Mouse (Mus musculus): ENCODE measurements at regions not wholly inside any gene's neighbourhood (a gene's known extent, or its start where the extent isn't known, plus 50 kb on each side); places are given as distances from the start of the nearest gene placed in this dataset.

GRCm38 (mm10) chr3:130841755-130842154, 111.6 kb upstream of the Rpl34 start:
- TF ChIP-seq CTCF (IDR thresholded peaks at IDR 0.05; ENCODE audit: borderline replicate concordance, insufficient read depth, low read depth, low read length) = no peak
- TF ChIP-seq POLR2A (IDR thresholded peaks at IDR 0.05; ENCODE audit: borderline replicate concordance, insufficient read depth, low read length) = no peak
- Histone ChIP-seq H3K27me3 (ENCODE audit: control insufficient read depth, insufficient read depth, low read length) (no peaks in the 10 kb centered on the region), H3K27ac (ENCODE audit: insufficient read depth, low read length) (no peak overlapping the region), H3K4me1 (ENCODE audit: control insufficient read depth, insufficient read depth, low read length) (no peaks in the 10 kb centered on the region), H3K4me3 (replicated peaks; ENCODE audit: insufficient read depth, low read depth, low read length) (no peak overlapping the region)
- no peak for DNase-seq
- 78% methylated on average over 1 of the region's 1 CpGs for WGBS

- DNase-seq = no peak
- WGBS = 75% methylated on average over 8 of the region's 9 CpGs
- Histone ChIP-seq H3K4me3 (replicated peaks; ENCODE audit: insufficient read depth, low read depth, low read length) (no peak overlapping the region), H3K27me3 (ENCODE audit: control insufficient read depth, insufficient read depth, low read length) (no peaks in the 10 kb centered on the region), H3K4me1 (ENCODE audit: control insufficient read depth, insufficient read depth, low read length) (no peaks in the 10 kb centered on the region), H3K27ac (ENCODE audit: insufficient read depth, low read length) (no peak overlapping the region)
- TF ChIP-seq CTCF (IDR thresholded peaks at IDR 0.05; ENCODE audit: borderline replicate concordance, insufficient read depth, low read depth, low read length) (no peak), POLR2A (IDR thresholded peaks at IDR 0.05; ENCODE audit: borderline replicate concordance, insufficient read depth, low read length) (no peak)
Observed at GRCm38 (mm10) chr3:130839924-130840440, 109.8 kb upstream of the Rpl34 start.

GRCm38 (mm10) chr3:130838626-130839422, 108.6 kb upstream of the Rpl34 start:
- TF ChIP-seq CTCF (IDR thresholded peaks at IDR 0.05; ENCODE audit: borderline replicate concordance, insufficient read depth, low read depth, low read length) (no peak), POLR2A (IDR thresholded peaks at IDR 0.05; ENCODE audit: borderline replicate concordance, insufficient read depth, low read length) (no peak)

GRCm38 (mm10) chr3:130833722-130834121, 103.5 kb upstream of the Rpl34 start:
- Histone ChIP-seq H3K4me3 (replicated peaks; ENCODE audit: insufficient read depth, low read depth, low read length) (no peak overlapping the region), H3K27ac (ENCODE audit: insufficient read depth, low read length) (0 out of 2 replicates have a peak overlapping the region, but pooled peaks have one; percentile 6), H3K4me1 (ENCODE audit: control insufficient read depth, insufficient read depth, low read length) (no peaks in the 10 kb centered on the region), H3K27me3 (ENCODE audit: control insufficient read depth, insufficient read depth, low read length) (no peaks in the 10 kb centered on the region)
- WGBS = 62% methylated on average over 5 of the region's 5 CpGs
- TF ChIP-seq POLR2A (IDR thresholded peaks at IDR 0.05; ENCODE audit: borderline replicate concordance, insufficient read depth, low read length) = no peak
- no peak for TF ChIP-seq CTCF (IDR thresholded peaks at IDR 0.05; ENCODE audit: borderline replicate concordance, insufficient read depth, low read depth, low read length)
- DNase-seq = no peak

More at GRCm38 (mm10) chr3:130838626-130839422, 108.6 kb upstream of the Rpl34 start:
- 48% methylated on average over 19 of the region's 19 CpGs for WGBS
- DNase-seq = no peak
- H3K4me1 ChIP-seq (ENCODE audit: control insufficient read depth, insufficient read depth, low read length) = no peaks in the 10 kb centered on the region
- H3K27me3 ChIP-seq (ENCODE audit: control insufficient read depth, insufficient read depth, low read length) = no peaks in the 10 kb centered on the region
- H3K4me3 ChIP-seq (replicated peaks; ENCODE audit: insufficient read depth, low read depth, low read length) = no peak overlapping the region
- H3K27ac ChIP-seq (ENCODE audit: insufficient read depth, low read length) = no peak overlapping the region

DNA sequence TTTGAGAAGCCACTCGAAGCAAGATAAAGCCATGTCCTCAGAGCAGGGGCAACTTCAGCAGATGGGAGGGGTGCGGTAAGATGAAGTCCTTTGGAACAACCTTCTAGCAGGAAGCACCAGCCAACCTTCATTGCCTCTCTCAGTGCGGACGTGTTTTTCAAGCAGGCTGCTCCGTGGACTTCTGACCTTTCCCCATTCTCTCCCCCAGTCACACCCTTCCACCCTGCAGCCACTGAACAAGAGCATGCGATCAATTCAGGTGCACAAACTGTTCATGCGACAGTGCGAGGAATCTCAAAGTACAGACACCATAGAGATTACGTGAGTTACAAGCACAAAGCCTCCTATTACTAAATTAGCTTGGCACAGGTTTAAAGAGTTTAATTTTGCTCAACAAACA, 102.9 kb upstream of the Rpl34 start:
- H3K27ac ChIP-seq (ENCODE audit: insufficient read depth, low read length) = no peak overlapping the region
- 69% methylated on average over 9 of the region's 9 CpGs for WGBS
- TF ChIP-seq POLR2A (IDR thresholded peaks at IDR 0.05; ENCODE audit: borderline replicate concordance, insufficient read depth, low read length) = no peak
- no peak for TF ChIP-seq CTCF (IDR thresholded peaks at IDR 0.05; ENCODE audit: borderline replicate concordance, insufficient read depth, low read depth, low read length)
- DNase-seq = no peak
- no peaks in the 10 kb centered on the region for H3K27me3 ChIP-seq (ENCODE audit: control insufficient read depth, insufficient read depth, low read length)
- no peak overlapping the region for H3K4me3 ChIP-seq (replicated peaks; ENCODE audit: insufficient read depth, low read depth, low read length)
- no peaks in the 10 kb centered on the region for H3K4me1 ChIP-seq (ENCODE audit: control insufficient read depth, insufficient read depth, low read length)

DNA sequence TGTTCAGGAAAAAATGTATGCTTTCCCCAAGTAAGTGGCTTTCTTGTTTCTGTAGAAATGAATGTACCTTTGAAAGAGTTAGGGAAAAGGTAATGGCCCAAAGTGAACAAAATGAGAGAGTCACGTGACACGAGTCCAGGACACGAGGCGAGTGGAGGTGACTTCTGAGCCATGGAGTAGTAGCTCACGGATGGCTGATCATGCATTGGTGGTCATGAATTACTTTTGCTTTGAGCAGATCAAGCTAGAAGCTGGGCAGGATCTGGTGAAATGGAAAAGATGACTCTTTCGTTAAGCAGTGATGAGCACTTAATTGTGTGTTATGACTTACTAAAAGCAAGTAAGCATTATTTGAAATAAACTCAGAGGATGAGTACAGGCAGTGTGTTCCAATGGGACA, 101.6 kb upstream of the Rpl34 start:
- no peak overlapping the region for H3K27ac ChIP-seq (ENCODE audit: insufficient read depth, low read length)
- no peak overlapping the region for H3K4me3 ChIP-seq (replicated peaks; ENCODE audit: insufficient read depth, low read depth, low read length)
- WGBS = 58% methylated on average over 6 of the region's 6 CpGs
- no peak for DNase-seq
- no peaks in the 10 kb centered on the region for H3K4me1 ChIP-seq (ENCODE audit: control insufficient read depth, insufficient read depth, low read length)
- no peak for TF ChIP-seq CTCF (IDR thresholded peaks at IDR 0.05; ENCODE audit: borderline replicate concordance, insufficient read depth, low read depth, low read length)
- no peak for TF ChIP-seq POLR2A (IDR thresholded peaks at IDR 0.05; ENCODE audit: borderline replicate concordance, insufficient read depth, low read length)
- no peaks in the 10 kb centered on the region for H3K27me3 ChIP-seq (ENCODE audit: control insufficient read depth, insufficient read depth, low read length)

DNA sequence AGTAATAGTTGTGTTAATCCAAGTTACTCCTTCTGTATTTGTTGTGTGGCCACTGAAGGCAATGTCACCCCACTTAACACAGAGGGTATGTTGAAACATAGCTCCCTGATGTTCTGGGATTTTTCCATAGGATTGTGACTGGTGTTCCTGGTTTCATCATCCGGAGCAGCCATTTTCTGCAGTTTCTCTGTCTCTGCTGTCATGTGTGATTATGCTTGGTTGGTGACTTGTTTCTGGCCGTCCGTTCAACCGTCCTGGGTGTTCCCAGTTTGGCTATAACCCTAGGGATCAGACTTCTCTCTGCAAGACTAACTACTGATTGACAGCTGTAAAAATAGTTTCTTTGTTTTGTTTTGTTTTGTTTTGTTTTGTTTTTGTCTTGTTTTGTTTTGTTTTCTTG, 98.1 kb upstream of the Rpl34 start:
- 40% methylated on average over 4 of the region's 4 CpGs for WGBS
- Histone ChIP-seq H3K4me1 (ENCODE audit: control insufficient read depth, insufficient read depth, low read length) (no peaks in the 10 kb centered on the region), H3K27ac (ENCODE audit: insufficient read depth, low read length) (no peak overlapping the region), H3K4me3 (replicated peaks; ENCODE audit: insufficient read depth, low read depth, low read length) (no peak overlapping the region), H3K27me3 (ENCODE audit: control insufficient read depth, insufficient read depth, low read length) (no peaks in the 10 kb centered on the region)
- TF ChIP-seq POLR2A (IDR thresholded peaks at IDR 0.05; ENCODE audit: borderline replicate concordance, insufficient read depth, low read length) = no peak
- no peak for TF ChIP-seq CTCF (IDR thresholded peaks at IDR 0.05; ENCODE audit: borderline replicate concordance, insufficient read depth, low read depth, low read length)
- no peak for DNase-seq

DNA sequence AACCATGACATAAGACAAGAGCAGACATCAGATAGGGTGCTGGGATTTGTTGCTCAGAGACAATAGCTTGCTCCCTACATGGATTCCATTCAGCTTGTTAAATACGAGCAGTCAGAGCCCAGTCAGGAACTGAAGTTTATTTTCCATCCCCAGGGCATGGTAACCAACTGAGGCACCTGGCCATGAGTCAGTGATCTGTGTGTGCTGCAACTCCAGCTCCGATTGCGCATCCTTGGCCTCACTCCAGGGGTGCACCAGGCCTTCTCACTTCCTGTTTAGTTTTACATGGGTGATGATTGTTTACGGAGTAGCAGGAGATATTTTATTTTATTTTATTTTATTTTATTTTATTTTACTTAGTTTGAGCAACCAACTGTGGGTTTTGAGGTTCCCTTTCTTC, 97.7 kb upstream of the Rpl34 start:
- WGBS = 56% methylated on average over 4 of the region's 4 CpGs
- no peak for TF ChIP-seq CTCF (IDR thresholded peaks at IDR 0.05; ENCODE audit: borderline replicate concordance, insufficient read depth, low read depth, low read length)
- TF ChIP-seq POLR2A (IDR thresholded peaks at IDR 0.05; ENCODE audit: borderline replicate concordance, insufficient read depth, low read length) = no peak
- Histone ChIP-seq H3K27ac (ENCODE audit: insufficient read depth, low read length) (no peak overlapping the region), H3K4me1 (ENCODE audit: control insufficient read depth, insufficient read depth, low read length) (no peaks in the 10 kb centered on the region), H3K4me3 (replicated peaks; ENCODE audit: insufficient read depth, low read depth, low read length) (no peak overlapping the region), H3K27me3 (ENCODE audit: control insufficient read depth, insufficient read depth, low read length) (no peaks in the 10 kb centered on the region)
- DNase-seq = no peak
